Mouse (Mus musculus): Measurements from ENCODE around the gene Pias3.

GRCm38 (mm10) chr3:96671519-96671918, 24.7 kb upstream of the Pias3 start:
- TF ChIP-seq CTCF (IDR thresholded peaks at IDR 0.05; ENCODE audit: low read depth, low read length) (no peak), GATA1 (IDR thresholded peaks at IDR 0.05; ENCODE audit: borderline replicate concordance, low read length) (no peak)

Measured in G1E (cell line).